Mouse (Mus musculus) neural tube, embryonic 13.5 days (tissue): ENCODE measurements around the gene Ces2c. TPM values are rescaled to one million over a fixed set of nuclear protein-coding genes. Genes with fewer than 3 reads are reported as not detected.
"Not testable (repeated sequence)": the region's sequence is repeated elsewhere in the genome, so short reads cannot be mapped to it uniquely, and the experiment has no call there.

ENCODE experiments used
- ATAC-seq: fragments of 200-750 bp; cut with Nextera tagmentation; 2 replicates; pipeline ENCODE4 v1.8.0; 2017; ENCODE audit warnings: low read depth, mild to moderate bottlenecking, moderate TSS enrichment, moderate library complexity
- H3K27ac ChIP-seq: fragments of 300-500 bp; sonication (generic); replicated peaks from 2 replicates; pipeline ENCODE4 v1.5.1; 2015; ENCODE audit warnings: moderate library complexity, mild to moderate bottlenecking, inconsistent platforms
- H3K27me3 ChIP-seq: fragments of 300-500 bp; sonication (generic); 2 replicates; pipeline ENCODE4 v1.6.1; 2015; ENCODE audit warnings: mild to moderate bottlenecking, inconsistent platforms
- H3K36me3 ChIP-seq: fragments of 300-500 bp; sonication (generic); 2 replicates; pipeline ENCODE4 v1.6.1; 2015; ENCODE audit warnings: mild to moderate bottlenecking, inconsistent platforms
- H3K4me1 ChIP-seq: fragments of 300-500 bp; sonication (generic); replicated peaks from 2 replicates; pipeline ENCODE4 v1.6.1; 2015; ENCODE audit warnings: inconsistent platforms
- H3K4me2 ChIP-seq: fragments of 300-500 bp; sonication (generic); 2 replicates; pipeline ENCODE4 v1.6.1; 2015; ENCODE audit warnings: inconsistent platforms, mild to moderate bottlenecking, moderate library complexity
- H3K4me3 ChIP-seq: fragments of 300-500 bp; sonication (generic); 2 replicates; pipeline ENCODE4 v1.5.1; 2015; ENCODE audit warnings: mild to moderate bottlenecking, inconsistent platforms
- H3K9ac ChIP-seq: fragments of 300-500 bp; sonication (generic); 2 replicates; pipeline ENCODE4 v1.6.1; 2015; ENCODE audit warnings: moderate library complexity, mild to moderate bottlenecking, inconsistent platforms
- H3K9me3 ChIP-seq: fragments of 300-500 bp; sonication (generic); 2 replicates; pipeline ENCODE4 v1.6.1; 2016; ENCODE audit warnings: inconsistent platforms
- WGBS: fragments of 180-500 bp; shearing (Covaris S2); methylation state at CpG from one replicate; pipeline ENCODE4 v1.1.7; 2015; 5-methylcytosine and 5-hydroxymethylcytosine counted together
- polyA plus RNA-seq: library from polyadenylated mRNA; unstranded; fragments of >200 nt; fragmentation: Nextera tagmentation; extraction: Ambion mirVana; gene quantifications from 2 replicates; pipeline ENCODE4 v1.2.1, GENCODE M21; 2015

Gene Ces2c
- polyA plus RNA-seq, 1 experiment from 2014 or later, result not detected

DNA sequence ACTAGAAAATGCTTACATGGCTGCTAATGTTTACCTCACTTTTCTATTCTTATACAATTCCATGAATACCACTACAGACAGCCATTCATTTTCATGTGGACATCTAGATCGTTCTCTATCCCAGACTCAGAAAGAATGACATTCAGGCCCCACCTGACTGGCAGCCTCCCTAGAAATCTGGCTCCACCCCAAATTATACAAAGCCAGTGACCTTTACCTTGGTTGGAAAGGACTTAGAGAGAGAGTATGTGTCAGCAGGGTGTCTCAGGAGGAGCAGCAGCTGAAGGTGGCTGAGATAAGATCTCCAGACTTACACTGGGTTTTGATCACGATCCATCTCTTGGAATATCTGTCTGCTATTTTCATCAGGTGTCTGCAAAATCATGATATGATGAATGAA, 22.0 kb downstream of the Ces2c start:
- not testable (repeated sequence) for H3K9ac ChIP-seq, H3K27me3 ChIP-seq, H3K4me2 ChIP-seq, H3K36me3 ChIP-seq, ATAC-seq, H3K4me3 ChIP-seq, H3K9me3 ChIP-seq, H3K4me1 ChIP-seq, H3K27ac ChIP-seq
- no CpG with 5 or more reads among the region's 2 CpGs for WGBS

DNA sequence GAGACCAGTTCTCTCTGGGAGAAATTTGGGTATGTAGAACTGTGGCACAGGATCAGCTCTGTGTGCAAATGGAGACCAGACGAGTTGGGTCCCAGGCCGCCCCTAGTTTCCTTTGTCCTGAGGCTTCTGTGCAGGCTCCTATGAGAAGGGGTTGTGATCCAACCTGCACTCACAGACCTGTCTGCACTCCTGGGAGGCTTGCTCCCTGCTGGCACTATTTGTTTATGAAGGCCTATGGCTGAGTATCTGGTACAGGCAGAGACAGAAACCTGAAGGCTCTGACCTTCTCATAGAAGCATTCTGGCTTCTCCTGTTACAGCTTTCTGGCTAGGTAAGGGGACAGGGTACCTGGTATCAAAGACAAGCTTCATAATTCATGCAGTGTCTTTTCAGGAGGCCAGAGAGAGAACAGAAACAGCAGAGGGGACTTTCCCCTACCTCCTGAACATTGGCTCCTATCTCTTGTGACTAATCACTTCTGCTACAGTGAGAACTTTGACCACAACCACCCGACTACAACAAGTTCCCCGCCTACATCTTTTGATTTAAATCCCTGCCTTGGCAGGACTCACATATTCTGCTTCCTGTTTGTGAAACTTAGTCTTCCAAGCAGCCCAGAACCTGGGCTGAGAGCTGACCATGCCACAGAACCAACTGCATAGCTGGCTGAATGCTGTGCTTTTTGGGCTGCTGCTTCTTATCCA, 39.5 kb downstream of the Ces2c start:
- not testable (repeated sequence) for H3K9ac ChIP-seq, H3K4me1 ChIP-seq, H3K4me3 ChIP-seq, H3K4me2 ChIP-seq, ATAC-seq, H3K9me3 ChIP-seq, H3K27me3 ChIP-seq, H3K36me3 ChIP-seq, H3K27ac ChIP-seq
- no CpG with 5 or more reads among the region's 4 CpGs for WGBS

DNA sequence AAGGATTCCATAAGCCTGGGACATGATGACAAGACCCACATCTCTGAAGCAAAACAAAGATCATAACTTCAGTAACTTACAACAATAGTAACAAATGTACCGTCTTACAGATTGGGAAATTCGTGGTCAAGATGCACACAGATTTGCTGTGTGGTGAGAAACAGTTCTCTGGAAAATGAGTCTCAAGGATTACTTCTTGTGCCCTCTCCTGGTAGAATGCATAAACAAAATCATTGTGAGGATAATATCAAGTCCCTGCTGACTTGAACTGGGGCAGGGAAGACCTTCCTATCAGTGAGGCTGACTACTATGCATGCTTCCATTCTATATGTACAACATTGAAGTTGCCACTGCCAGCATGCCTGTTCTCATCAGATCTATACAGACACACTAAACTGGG, 54.9 kb downstream of the Ces2c start:
- H3K4me1 ChIP-seq, result no peaks in the 10 kb centered on the region
- no peak overlapping the region for H3K27ac ChIP-seq
- no peak overlapping the region for H3K4me2 ChIP-seq
- no peaks in the 10 kb centered on the region for H3K27me3 ChIP-seq
- no peak for ATAC-seq
- 80% methylated on average over 2 of the region's 2 CpGs for WGBS
- no peak overlapping the region for H3K9ac ChIP-seq
- no peaks in the 10 kb centered on the region for H3K9me3 ChIP-seq
- no peaks in the 10 kb centered on the region for H3K36me3 ChIP-seq
- no peak overlapping the region for H3K4me3 ChIP-seq

Other genes with a start within 250 kb of the Ces2c start
- 0.29 and 0.45 TPM in 2 replicates for gene Cdh16, start 222.7 kb upstream of the Ces2c start, polyA plus RNA-seq
- gene Rrad, start 215.7 kb upstream of the Ces2c start, polyA plus RNA-seq, result 3.7 and 4.9 TPM in 2 replicates
- gene Ciao2b, start 205.1 kb upstream of the Ces2c start, polyA plus RNA-seq, result 131 and 143 TPM in 2 replicates
- gene Ces2a, start 113.1 kb upstream of the Ces2c start, polyA plus RNA-seq, result not detected in 2 replicates
- gene Ces2b, start 15.5 kb upstream of the Ces2c start, polyA plus RNA-seq, result 0.13 and 0.15 TPM in 2 replicates
- gene Ces2e, start 79.2 kb downstream of the Ces2c start, polyA plus RNA-seq, result not detected in 2 replicates
- not detected in 2 replicates for gene Ces2f, start 100.3 kb downstream of the Ces2c start, polyA plus RNA-seq
- not detected in 2 replicates for gene Ces2g, start 114.7 kb downstream of the Ces2c start, polyA plus RNA-seq
- not detected in 2 replicates for gene Ces2h, start 153.8 kb downstream of the Ces2c start, polyA plus RNA-seq
- gene Ces3a, start 201.5 kb downstream of the Ces2c start, polyA plus RNA-seq, result not detected in 2 replicates
- gene Ces3b, start 236.7 kb downstream of the Ces2c start, polyA plus RNA-seq, result not detected in 2 replicates